Mouse (Mus musculus): ENCODE data around the gene Hsdl1. TPM values are rescaled to one million over a fixed set of nuclear protein-coding genes. Genes with fewer than 3 reads are reported as not detected.

Hsdl1 gene
- polyA plus RNA-seq, 1 experiment from 2014 or later: 32.5 TPM

DNA sequence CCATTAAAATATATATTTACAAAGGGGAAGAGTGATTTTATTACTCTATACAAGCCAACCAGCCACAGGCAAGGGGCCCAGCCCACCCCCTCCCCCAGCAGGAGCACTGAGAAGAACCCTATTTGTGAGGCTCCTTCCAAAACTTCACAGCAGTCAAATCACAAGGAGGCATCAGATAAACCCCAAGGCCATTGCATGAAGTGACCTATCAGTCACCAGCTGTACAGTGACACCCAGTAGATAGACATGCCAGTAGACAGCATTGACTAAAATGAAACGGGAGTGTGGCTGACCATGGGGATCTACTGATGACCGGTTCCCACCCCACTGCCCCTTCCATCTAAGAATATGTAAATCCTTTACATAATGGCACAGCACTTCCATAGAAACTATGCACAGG lies 22.0 kb downstream of the Hsdl1 start:
- Histone ChIP-seq H3K27ac (no peak overlapping the region), H3K9me3 (replicated peaks) (no peaks in the 10 kb centered on the region), H3K27me3 (no peaks in the 10 kb centered on the region), H3K4me1 (peaks cover 44% of the 10 kb centered on the region), H3K9ac (no peak overlapping the region), H3K4me3 (replicated peaks) (no peak overlapping the region), H3K4me2 (no peak overlapping the region), H3K36me3 (no peaks in the 10 kb centered on the region; the same call in 1 of the 2 replicates)
- no peak for ATAC-seq (replicated peaks; ENCODE audit: low FRiP score)
- WGBS: 79% methylated on average over 2 of the region's 2 CpGs

DNA sequence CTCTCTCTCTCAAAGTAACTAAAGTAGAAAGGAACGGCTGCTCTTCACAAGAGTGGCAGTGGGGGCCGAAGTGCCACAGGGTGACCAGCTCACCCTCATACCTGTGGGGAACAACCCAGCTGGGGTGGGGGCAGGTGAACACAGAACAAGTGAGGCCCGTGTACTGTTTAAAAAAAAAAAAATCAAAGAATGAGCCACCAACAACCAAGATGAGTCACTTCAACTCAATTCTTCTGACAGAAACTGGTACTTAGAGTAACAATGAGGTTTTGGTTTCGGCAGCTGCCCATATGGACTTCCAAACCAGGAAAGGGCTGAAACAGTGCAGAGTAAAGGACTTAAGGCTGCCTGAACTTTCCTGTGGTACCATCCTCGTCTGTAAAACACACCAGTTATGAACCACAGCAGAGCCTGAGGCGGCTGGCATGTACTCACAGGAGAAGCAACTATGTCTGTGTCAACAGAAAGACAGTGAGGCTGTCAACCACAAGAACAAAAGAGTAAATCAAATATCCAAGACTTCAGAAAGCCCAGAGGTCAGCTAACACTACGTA lies 26.3 kb downstream of the Hsdl1 start:
- Histone ChIP-seq H3K9me3 (replicated peaks) (no peaks in the 10 kb centered on the region), H3K27me3 (no peaks in the 10 kb centered on the region), H3K27ac (no peak overlapping the region), H3K4me1 (peaks cover 19% of the 10 kb centered on the region), H3K4me2 (no peak overlapping the region), H3K36me3 (peaks cover 38% of the 10 kb centered on the region), H3K4me3 (replicated peaks) (no peak overlapping the region), H3K9ac (no peak overlapping the region)
- ATAC-seq (replicated peaks; ENCODE audit: low FRiP score): no peak
- WGBS: 59% methylated on average over 7 of the region's 7 CpGs

GRCm38 (mm10) chr8:119547019-119547691 lies 27.8 kb downstream of the Hsdl1 start:
- Histone ChIP-seq H3K9ac (no peak overlapping the region), H3K27ac (no peak overlapping the region), H3K27me3 (no peaks in the 10 kb centered on the region), H3K4me1 (peaks cover 10% of the 10 kb centered on the region), H3K4me2 (no peak overlapping the region), H3K9me3 (replicated peaks) (no peaks in the 10 kb centered on the region), H3K36me3 (peaks cover 53% of the 10 kb centered on the region), H3K4me3 (replicated peaks) (no peak overlapping the region)
- no peak for ATAC-seq (replicated peaks; ENCODE audit: low FRiP score)
- 76% methylated on average over 18 of the region's 18 CpGs for WGBS

GRCm38 (mm10) chr8:119545791-119546190 lies 29.2 kb downstream of the Hsdl1 start:
- H3K9ac ChIP-seq: no peak overlapping the region
- no peak for ATAC-seq (replicated peaks; ENCODE audit: low FRiP score)
- H3K4me1 ChIP-seq: peaks cover 10% of the 10 kb centered on the region
- H3K4me2 ChIP-seq: no peak overlapping the region
- H3K36me3 ChIP-seq: peaks cover 67% of the 10 kb centered on the region
- 88% methylated on average over 6 of the region's 6 CpGs for WGBS
- no peak overlapping the region for H3K4me3 ChIP-seq (replicated peaks)
- no peaks in the 10 kb centered on the region for H3K27me3 ChIP-seq
- H3K9me3 ChIP-seq (replicated peaks): no peaks in the 10 kb centered on the region
- H3K27ac ChIP-seq: no peak overlapping the region; the same call in 1 of the 2 replicates

DNA sequence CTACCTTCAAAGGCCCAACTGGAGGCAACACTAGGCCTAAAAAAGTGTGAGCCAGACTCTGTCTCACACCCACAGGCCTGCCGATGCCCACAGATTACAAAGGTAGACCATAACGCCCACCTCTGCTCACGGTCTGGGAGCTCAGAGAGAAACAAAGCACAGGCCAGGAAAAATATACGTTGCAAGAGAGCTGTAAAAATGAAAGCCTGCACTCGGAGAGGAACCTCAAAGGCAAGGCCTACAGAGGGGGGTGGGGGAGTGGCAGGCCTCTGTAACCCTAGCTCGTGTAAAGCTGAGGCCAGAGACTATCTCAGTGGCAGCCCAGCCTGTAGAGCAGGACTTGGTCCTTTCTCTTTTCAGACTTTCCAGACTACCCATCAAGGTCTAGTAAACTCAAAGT lies 29.8 kb downstream of the Hsdl1 start:
- peaks cover 73% of the 10 kb centered on the region for H3K36me3 ChIP-seq

GRCm38 (mm10) chr8:119544606-119545005 lies 30.4 kb downstream of the Hsdl1 start:
- H3K4me3 ChIP-seq (replicated peaks): no peak overlapping the region
- no peak overlapping the region for H3K27ac ChIP-seq
- H3K9ac ChIP-seq: no peak overlapping the region
- H3K4me2 ChIP-seq: no peak overlapping the region
- no peaks in the 10 kb centered on the region for H3K9me3 ChIP-seq (replicated peaks)
- H3K4me1 ChIP-seq: peaks cover 10% of the 10 kb centered on the region
- no peaks in the 10 kb centered on the region for H3K27me3 ChIP-seq
- peaks cover 79% of the 10 kb centered on the region for H3K36me3 ChIP-seq
- no peak for ATAC-seq (replicated peaks; ENCODE audit: low FRiP score)
- WGBS: 87% methylated on average over 3 of the region's 3 CpGs

More for the DNA sequence above, 29.8 kb downstream of the Hsdl1 start:
- no peak overlapping the region for H3K27ac ChIP-seq
- no peaks in the 10 kb centered on the region for H3K27me3 ChIP-seq
- no peaks in the 10 kb centered on the region for H3K9me3 ChIP-seq (replicated peaks)
- no peak for ATAC-seq (replicated peaks; ENCODE audit: low FRiP score)
- 58% methylated on average over 6 of the region's 6 CpGs for WGBS
- no peak overlapping the region for H3K4me2 ChIP-seq
- H3K4me1 ChIP-seq: peaks cover 10% of the 10 kb centered on the region
- no peak overlapping the region for H3K9ac ChIP-seq
- H3K4me3 ChIP-seq (replicated peaks): no peak overlapping the region

DNA sequence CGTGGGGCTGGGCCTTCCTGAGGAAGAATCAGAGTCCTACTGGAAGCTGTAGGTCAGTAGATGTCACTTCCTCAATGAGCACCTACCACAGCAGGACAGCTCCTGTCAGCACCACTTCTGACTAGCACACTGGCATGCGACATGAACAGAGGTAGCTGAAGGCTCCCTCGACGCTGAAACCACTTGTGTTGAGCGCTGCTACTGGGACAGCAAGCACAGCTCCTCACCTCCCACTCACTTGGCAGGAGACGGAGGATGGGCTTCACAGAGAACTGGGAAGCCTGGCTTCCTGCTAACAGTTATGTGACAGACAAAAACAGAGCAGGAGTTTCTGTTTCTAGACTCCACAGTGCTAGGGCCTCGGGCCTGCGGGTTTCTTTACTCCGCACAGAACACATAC lies 43.0 kb downstream of the Hsdl1 start:
- WGBS: 87% methylated on average over 9 of the region's 9 CpGs
- no peaks in the 10 kb centered on the region for H3K27me3 ChIP-seq

DNA sequence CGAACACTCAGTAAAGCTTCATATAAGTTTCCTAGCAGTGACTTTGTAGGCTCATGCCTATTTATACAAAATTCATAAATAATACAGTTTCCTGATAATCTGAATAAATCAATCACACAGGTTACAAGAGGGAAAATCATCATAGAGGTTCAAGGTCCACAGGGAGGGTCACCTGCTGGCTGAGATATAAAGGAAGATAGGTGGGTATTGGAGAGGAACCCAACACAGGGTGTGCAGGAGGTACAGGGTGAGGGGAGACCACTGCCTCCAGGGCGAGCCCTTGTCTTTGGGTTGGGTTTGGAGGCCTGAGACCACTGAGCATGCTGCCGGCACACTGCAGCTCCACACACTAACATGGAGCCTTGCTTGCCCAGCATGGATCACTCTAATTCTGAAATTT lies 43.6 kb downstream of the Hsdl1 start:
- H3K9me3 ChIP-seq (replicated peaks): no peaks in the 10 kb centered on the region
- no peak overlapping the region for H3K27ac ChIP-seq
- H3K4me2 ChIP-seq: no peak overlapping the region
- no peaks in the 10 kb centered on the region for H3K4me1 ChIP-seq
- H3K9ac ChIP-seq: no peak overlapping the region
- H3K27me3 ChIP-seq: no peaks in the 10 kb centered on the region
- H3K36me3 ChIP-seq: peaks cover 100% of the 10 kb centered on the region
- 90% methylated on average over 3 of the region's 3 CpGs for WGBS
- H3K4me3 ChIP-seq (replicated peaks): no peak overlapping the region
- ATAC-seq (replicated peaks; ENCODE audit: low FRiP score): no peak

More for the DNA sequence above, 43.0 kb downstream of the Hsdl1 start:
- ATAC-seq (replicated peaks; ENCODE audit: low FRiP score): no peak
- Histone ChIP-seq H3K4me2 (no peak overlapping the region), H3K9me3 (replicated peaks) (no peaks in the 10 kb centered on the region), H3K4me1 (no peaks in the 10 kb centered on the region), H3K9ac (no peak overlapping the region), H3K4me3 (replicated peaks) (no peak overlapping the region), H3K27ac (no peak overlapping the region), H3K36me3 (peaks cover 100% of the 10 kb centered on the region)

DNA sequence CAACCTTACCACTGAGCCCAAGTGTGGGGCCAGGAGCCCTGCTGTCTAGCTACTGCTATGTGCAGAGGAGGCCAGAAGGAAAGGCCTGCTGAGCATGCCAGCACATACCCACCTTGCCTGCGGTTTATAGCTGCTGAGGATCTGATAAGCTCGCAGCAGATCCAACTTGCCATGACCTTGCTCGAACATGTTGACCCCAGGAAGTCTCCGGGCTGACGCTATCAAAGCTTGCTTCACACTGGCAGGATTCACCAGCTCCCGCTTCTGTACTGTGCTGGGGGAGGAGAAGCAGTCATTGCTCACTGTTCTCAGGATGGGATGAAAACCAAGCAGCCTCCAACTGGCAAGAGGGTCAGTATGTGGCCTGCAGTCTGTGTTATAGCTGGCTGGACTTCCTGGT lies 44.0 kb downstream of the Hsdl1 start:
- Histone ChIP-seq H3K27me3 (no peaks in the 10 kb centered on the region), H3K4me1 (no peaks in the 10 kb centered on the region), H3K4me2 (no peak overlapping the region), H3K9me3 (replicated peaks) (no peaks in the 10 kb centered on the region), H3K4me3 (replicated peaks) (no peak overlapping the region), H3K36me3 (peaks cover 96% of the 10 kb centered on the region), H3K9ac (no peak overlapping the region), H3K27ac (no peak overlapping the region)
- no peak for ATAC-seq (replicated peaks; ENCODE audit: low FRiP score)
- WGBS: 77% methylated on average over 6 of the region's 6 CpGs

GRCm38 (mm10) chr8:119528762-119529161 lies 46.2 kb downstream of the Hsdl1 start:
- no peak overlapping the region for H3K9ac ChIP-seq
- H3K27ac ChIP-seq: no peak overlapping the region
- no peak for ATAC-seq (replicated peaks; ENCODE audit: low FRiP score)
- H3K4me1 ChIP-seq: no peaks in the 10 kb centered on the region
- no peaks in the 10 kb centered on the region for H3K27me3 ChIP-seq
- no peak overlapping the region for H3K4me3 ChIP-seq (replicated peaks)
- no peak overlapping the region for H3K4me2 ChIP-seq
- peaks cover 96% of the 10 kb centered on the region for H3K36me3 ChIP-seq
- no peaks in the 10 kb centered on the region for H3K9me3 ChIP-seq (replicated peaks)
- 94% methylated on average over 7 of the region's 7 CpGs for WGBS

DNA sequence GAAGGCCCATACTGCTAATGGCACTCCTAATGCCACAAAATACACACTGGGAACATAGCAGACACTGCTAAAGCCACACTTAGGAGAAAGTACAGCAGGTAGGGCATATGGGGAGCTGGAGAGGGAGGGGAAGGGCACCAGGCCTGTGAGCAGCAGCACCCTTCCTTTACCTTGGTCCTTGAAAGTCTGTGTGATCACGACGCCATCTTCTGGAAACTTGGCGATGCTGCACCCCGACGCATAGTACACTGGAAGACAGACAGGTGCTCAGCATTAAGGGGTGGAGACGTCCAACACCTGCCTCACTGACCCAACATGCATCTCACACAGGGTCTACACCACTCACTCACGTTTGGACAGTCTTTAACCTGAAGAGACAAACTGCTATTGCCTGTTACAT lies 54.9 kb downstream of the Hsdl1 start:
- WGBS: 71% methylated on average over 7 of the region's 7 CpGs
- Histone ChIP-seq H3K9ac (no peak overlapping the region), H3K27me3 (no peaks in the 10 kb centered on the region), H3K4me1 (no peaks in the 10 kb centered on the region), H3K36me3 (peaks cover 100% of the 10 kb centered on the region), H3K9me3 (replicated peaks) (no peaks in the 10 kb centered on the region), H3K4me3 (replicated peaks) (no peak overlapping the region), H3K4me2 (no peak overlapping the region), H3K27ac (no peak overlapping the region)
- ATAC-seq (replicated peaks; ENCODE audit: low FRiP score): no peak

DNA sequence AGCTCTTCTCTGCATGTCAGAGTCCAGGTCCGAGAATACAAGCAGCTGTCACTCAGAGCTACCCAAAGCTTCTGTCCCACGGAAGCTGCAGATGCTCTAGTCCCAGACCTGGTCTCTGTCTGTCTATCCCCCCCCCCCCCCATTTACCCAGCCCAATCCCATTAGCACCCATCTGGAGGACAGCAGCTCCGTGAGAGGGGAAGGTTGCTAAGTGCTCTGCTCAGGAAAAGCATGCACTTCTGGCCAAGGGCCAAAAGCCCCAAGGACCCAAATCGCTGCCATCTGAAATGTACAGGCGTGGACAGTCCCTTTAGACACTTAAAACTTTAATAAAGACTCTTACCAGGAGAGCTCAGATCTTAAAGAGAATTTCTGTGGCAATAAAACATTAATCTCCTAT lies 58.3 kb downstream of the Hsdl1 start:
- H3K27me3 ChIP-seq: no peaks in the 10 kb centered on the region
- 60% methylated on average over 5 of the region's 5 CpGs for WGBS
- no peak overlapping the region for H3K27ac ChIP-seq
- H3K4me1 ChIP-seq: no peaks in the 10 kb centered on the region
- no peak for ATAC-seq (replicated peaks; ENCODE audit: low FRiP score)
- H3K9ac ChIP-seq: no peak overlapping the region
- H3K36me3 ChIP-seq: peaks cover 100% of the 10 kb centered on the region
- H3K4me3 ChIP-seq (replicated peaks): no peak overlapping the region
- H3K4me2 ChIP-seq: no peak overlapping the region
- H3K9me3 ChIP-seq (replicated peaks): no peaks in the 10 kb centered on the region

DNA sequence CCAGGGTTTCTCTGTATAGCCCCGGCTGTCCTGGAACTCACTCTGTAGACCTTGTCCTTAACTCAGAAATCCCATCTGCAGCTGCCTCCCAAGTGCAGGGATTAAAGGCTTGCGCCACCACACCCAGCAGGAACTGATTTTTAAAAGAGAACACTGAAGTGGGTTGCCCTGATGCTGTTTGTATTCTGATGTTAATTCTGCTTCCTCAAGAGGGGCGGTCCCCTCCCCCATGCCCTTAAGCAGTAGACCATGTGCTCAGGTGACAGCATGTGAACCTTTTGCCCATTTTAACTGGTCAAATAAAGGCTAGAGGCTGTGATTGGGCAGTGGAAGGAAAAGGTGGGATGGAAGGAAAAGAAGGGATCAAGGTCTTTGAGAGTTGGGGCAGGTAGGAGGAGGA lies 59.2 kb downstream of the Hsdl1 start:
- Histone ChIP-seq H3K4me1 (no peaks in the 10 kb centered on the region), H3K36me3 (peaks cover 100% of the 10 kb centered on the region), H3K9me3 (replicated peaks) (no peaks in the 10 kb centered on the region), H3K27ac (no peak overlapping the region), H3K4me3 (replicated peaks) (no peak overlapping the region), H3K27me3 (no peaks in the 10 kb centered on the region), H3K4me2 (no peak overlapping the region), H3K9ac (no peak overlapping the region)
- ATAC-seq (replicated peaks; ENCODE audit: low FRiP score): no peak
- 65% methylated on average over 3 of the region's 3 CpGs for WGBS
